Comparison of ENCODE assay signal across 22 mouse cellular contexts in genomic region chr11:12836387-12836786, GRCm38 (mm10).
DNase-seq lines count a peak whose midpoint lies in the region; TF ChIP-seq lines count a peak whose summit lies in the region.
"Had no signal": no experiment of that assay in that cellular context is flagged by ENCODE, and none has a peak within 500 bp of the region (broad histone marks: within the 10 kb centered on the region; RNA-seq: fewer than 3 reads in every experiment).

No protein-coding gene starts in this region.

- H3K27ac ChIP-seq in left cerebral cortex, adult 2 months, result peak overlapping the region; percentile 85
- H3K27ac ChIP-seq: embryonic facial prominence, embryonic 13.5 days; embryonic facial prominence, embryonic 15.5 days; forebrain, embryonic 10.5 days; forebrain, embryonic 12.5 days had no signal

- DNase-seq in frontal cortex, adult 2 months (ENCODE audit: extremely low spot score in 1 of 2, low spot score in 1 of 2), result peak; percentile 34 to 52
- no peak for DNase-seq in frontal cortex, postnatal 14 days (ENCODE audit: low spot score in 2 of 2)
- DNase-seq in layer of hippocampus, adult 9-11 months, result peak; percentile 6
- no peak for DNase-seq in layer of hippocampus, postnatal 25 days (ENCODE audit: extremely low spot score in 1 of 2, low spot score in 1 of 2)
- DNase-seq in left cerebral cortex, adult 2 months (ENCODE audit: extremely low spot score in 1 of 2, low spot score in 2 of 2), result no peak
- no peak for DNase-seq in left cerebral cortex, postnatal 4 days
- DNase-seq in telencephalon, adult 2 months (ENCODE audit: low read depth, low spot score), result peak; percentile 70
- DNase-seq in embryo, embryonic 10 days (ENCODE audit: low spot score), result no peak
- DNase-seq: adrenal gland, adult 2 months; adrenal gland, postnatal 10 days; adrenal gland, postnatal 25 days; cerebellum, adult 11-12 months; cerebellum, adult 2 months; cerebellum, adult 9-10 months; cerebellum, postnatal 10 days; cerebellum, postnatal 25 days; embryo, embryonic 11 days had no signal

- no peak for TF ChIP-seq CTCF in left cerebral cortex, adult 2 months (IDR thresholded peaks at IDR 0.05)

- intact Hi-C loops in left cerebral cortex, adult 2 months (cut with DNase I), result no loop called here
- intact Hi-C loops in left cerebral cortex, postnatal 4 days (cut with DNase I), result no loop called here

- no peak overlapping the region for H3K4me3 ChIP-seq in left cerebral cortex, adult 2 months
- H3K4me3 ChIP-seq: embryonic facial prominence, embryonic 13.5 days; embryonic facial prominence, embryonic 15.5 days; erythroblast, embryonic 14.5 days; forebrain, embryonic 10.5 days; forebrain, embryonic 12.5 days had no signal

Comparison
In these comparisons a context has a peak if more than half of its experiments do, and no peak if none do; other contexts are left out.
1. DNase-seq: peak in frontal cortex, adult 2 months (2 of 2), layer of hippocampus, adult 9-11 months (single experiment) and telencephalon, adult 2 months (single experiment); none in frontal cortex, postnatal 14 days (0 of 2), layer of hippocampus, postnatal 25 days (0 of 2), left cerebral cortex, adult 2 months (0 of 2), left cerebral cortex, postnatal 4 days (single experiment) and embryo, embryonic 10 days (single experiment).